Comparison of ENCODE assay signal across 20 mouse cellular contexts in the genomic region with DNA sequence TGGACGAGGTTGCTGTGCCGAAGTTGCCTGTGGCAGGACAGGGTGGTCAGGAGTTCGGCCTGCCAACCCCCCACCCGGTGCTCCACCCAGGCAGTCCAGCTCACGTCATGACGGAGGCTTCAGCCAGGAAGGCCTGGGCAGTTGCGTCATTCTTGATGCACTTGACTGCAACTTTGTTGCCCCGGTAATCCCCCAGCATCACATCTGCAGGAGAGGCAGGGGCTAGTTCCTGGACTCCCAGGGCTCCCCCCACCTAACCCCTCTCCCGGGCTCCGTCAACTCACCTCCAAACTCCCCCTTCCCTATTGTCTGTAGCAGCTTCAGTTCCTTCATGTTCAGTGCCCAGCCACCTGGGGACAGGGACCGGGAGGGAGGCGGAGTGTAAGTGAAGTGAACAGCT. TPM values are rescaled to one million over a fixed set of nuclear protein-coding genes. Genes with fewer than 3 reads are reported as not detected.
A peak's percentile ranks its signal among the peaks of the same experiment; 100 is the strongest.
DNase-seq lines count a peak whose midpoint lies in the region; ATAC-seq and TF ChIP-seq lines count a peak whose summit lies in the region.
"Had no signal": no experiment of that assay in that cellular context is flagged by ENCODE, and none has a peak within 500 bp of the region (broad histone marks: within the 10 kb centered on the region; RNA-seq: fewer than 3 reads in every experiment).

No protein-coding gene starts in this region.

- TF ChIP-seq CTCF in lung, embryonic 14.5 days (IDR thresholded peaks at IDR 0.05; ENCODE audit: low read depth), result no peak

- H3K4me2 ChIP-seq in hindbrain, embryonic 12.5 days (replicated peaks), result no peak overlapping the region
- no peak overlapping the region for H3K4me2 ChIP-seq in hindbrain, embryonic 16.5 days (ENCODE audit: low read length)
- no peak overlapping the region for H3K4me2 ChIP-seq in lung, embryonic 14.5 days
- no peak overlapping the region for H3K4me2 ChIP-seq in midbrain, embryonic 16.5 days (ENCODE audit: low read length)
- no peak overlapping the region for H3K4me2 ChIP-seq in midbrain, embryonic 11.5 days
- H3K4me2 ChIP-seq: hindbrain, embryonic 14.5 days; neural tube, embryonic 13.5 days had no signal

- H3K9ac ChIP-seq in hindbrain, embryonic 12.5 days, result peak overlapping the region; percentile 13; the same call in 1 of the 2 replicates
- no peak overlapping the region; the same call in 1 of the 2 replicates for H3K9ac ChIP-seq in hindbrain, embryonic 16.5 days (ENCODE audit: low read depth, low read length)
- H3K9ac ChIP-seq in lung, embryonic 14.5 days, result no peak overlapping the region
- H3K9ac ChIP-seq in midbrain, embryonic 16.5 days (ENCODE audit: low read depth, low read length), result no peak overlapping the region
- H3K9ac ChIP-seq in midbrain, embryonic 11.5 days (ENCODE audit: low read length), result no peak overlapping the region
- H3K9ac ChIP-seq: hindbrain, embryonic 14.5 days; liver, embryonic 14.5 days; neural tube, embryonic 13.5 days had no signal

- 91% methylated on average over 12 of the region's 12 CpGs for WGBS in hindbrain, embryonic 12.5 days
- WGBS in hindbrain, embryonic 16.5 days, result 92% methylated on average over 12 of the region's 12 CpGs
- WGBS in lung, embryonic 14.5 days, result 86% methylated on average over 12 of the region's 12 CpGs
- 93% methylated on average over 12 of the region's 12 CpGs for WGBS in midbrain, embryonic 16.5 days
- 92% methylated on average over 12 of the region's 12 CpGs for WGBS in midbrain, embryonic 11.5 days

- ATAC-seq in hindbrain, embryonic 12.5 days (ENCODE audit: low FRiP score), result peak; percentile 7; the same call in 1 of the 2 replicates
- no peak for ATAC-seq in hindbrain, embryonic 16.5 days
- peak; percentile 9; the same call in 1 of the 2 replicates for ATAC-seq in lung, embryonic 14.5 days (ENCODE audit: insufficient read depth)
- peak; percentile 1; the same call in 1 of the 2 replicates for ATAC-seq in midbrain, embryonic 16.5 days
- ATAC-seq in midbrain, embryonic 11.5 days (ENCODE audit: low FRiP score), result no peak

- H3K4me3 ChIP-seq in hindbrain, embryonic 12.5 days, result no peak overlapping the region
- no peak overlapping the region for H3K4me3 ChIP-seq in hindbrain, embryonic 16.5 days (ENCODE audit: low read length)
- no peak overlapping the region for H3K4me3 ChIP-seq in lung, embryonic 14.5 days (ENCODE audit: low read depth, low read length)
- no peak overlapping the region for H3K4me3 ChIP-seq in midbrain, embryonic 16.5 days (ENCODE audit: low read depth, low read length)
- no peak overlapping the region for H3K4me3 ChIP-seq in midbrain, embryonic 11.5 days (ENCODE audit: low read depth, low read length)
- H3K4me3 ChIP-seq: heart, embryonic 10.5 days; megakaryocyte, embryonic 14.5 days; neural tube, embryonic 13.5 days had no signal

- no peaks in the 10 kb centered on the region for H3K9me3 ChIP-seq in hindbrain, embryonic 12.5 days (replicated peaks)
- H3K9me3 ChIP-seq in hindbrain, embryonic 16.5 days (ENCODE audit: control insufficient read depth, low read length), result no peaks in the 10 kb centered on the region
- no peaks in the 10 kb centered on the region for H3K9me3 ChIP-seq in lung, embryonic 14.5 days (ENCODE audit: low read depth, low read length)
- H3K9me3 ChIP-seq in midbrain, embryonic 16.5 days (replicated peaks; ENCODE audit: control insufficient read depth, low read length, poor library complexity, severe bottlenecking), result no peaks in the 10 kb centered on the region
- no peaks in the 10 kb centered on the region for H3K9me3 ChIP-seq in midbrain, embryonic 11.5 days (ENCODE audit: control insufficient read depth, low read length)
- H3K9me3 ChIP-seq: heart, embryonic 10.5 days; neural tube, embryonic 13.5 days had no signal

- H3K27me3 ChIP-seq in hindbrain, embryonic 12.5 days, result no peaks in the 10 kb centered on the region
- no peaks in the 10 kb centered on the region for H3K27me3 ChIP-seq in hindbrain, embryonic 16.5 days (replicated peaks; ENCODE audit: control insufficient read depth, insufficient read depth, low read length)
- no peaks in the 10 kb centered on the region for H3K27me3 ChIP-seq in lung, embryonic 14.5 days (ENCODE audit: insufficient read depth, low read length)
- no peaks in the 10 kb centered on the region for H3K27me3 ChIP-seq in midbrain, embryonic 16.5 days (ENCODE audit: control insufficient read depth, insufficient read depth, low read depth, low read length)
- H3K27me3 ChIP-seq in midbrain, embryonic 11.5 days (ENCODE audit: control insufficient read depth, insufficient read depth, low read length), result no peaks in the 10 kb centered on the region
- H3K27me3 ChIP-seq: megakaryocyte, embryonic 14.5 days; neural tube, embryonic 13.5 days had no signal

- H3K36me3 ChIP-seq in hindbrain, embryonic 12.5 days, result peaks cover 77% of the 10 kb centered on the region
- H3K36me3 ChIP-seq in hindbrain, embryonic 16.5 days (ENCODE audit: control insufficient read depth, insufficient read depth, low read length), result peaks cover 49% of the 10 kb centered on the region
- peaks cover 84% of the 10 kb centered on the region for H3K36me3 ChIP-seq in lung, embryonic 14.5 days (ENCODE audit: insufficient read depth)
- H3K36me3 ChIP-seq in midbrain, embryonic 16.5 days (ENCODE audit: control insufficient read depth, insufficient read depth, low read length), result peaks cover 48% of the 10 kb centered on the region
- peaks cover 33% of the 10 kb centered on the region for H3K36me3 ChIP-seq in midbrain, embryonic 11.5 days (ENCODE audit: control insufficient read depth, insufficient read depth, low read length)

- 0 out of 2 replicates have a peak, but pooled peaks cover 6% of the 10 kb centered on the region for H3K4me1 ChIP-seq in hindbrain, embryonic 12.5 days
- H3K4me1 ChIP-seq in hindbrain, embryonic 16.5 days (ENCODE audit: control insufficient read depth, insufficient read depth, low read depth, low read length), result 0 out of 2 replicates have a peak, but pooled peaks cover under 1% of the 10 kb centered on the region
- no peaks in the 10 kb centered on the region for H3K4me1 ChIP-seq in lung, embryonic 14.5 days (ENCODE audit: insufficient read depth)
- 0 out of 2 replicates have a peak, but pooled peaks cover 4% of the 10 kb centered on the region for H3K4me1 ChIP-seq in midbrain, embryonic 16.5 days (ENCODE audit: control insufficient read depth, insufficient read depth, low read length)
- no peaks in the 10 kb centered on the region; the same call in 1 of the 2 replicates for H3K4me1 ChIP-seq in midbrain, embryonic 11.5 days (ENCODE audit: control insufficient read depth, insufficient read depth, low read length)

- DNase-seq in cerebellum, adult 9-11 months, result peak; percentile 36
- DNase-seq in cerebellum, adult 8-10 months, result no peak
- DNase-seq in lung, embryonic 14.5 days, result no peak
- DNase-seq in lung, postnatal 10 days, result no peak
- no peak for DNase-seq in midbrain, embryonic 11.5 days (ENCODE audit: low spot score, missing footprints)

- no peak overlapping the region for H3K27ac ChIP-seq in hindbrain, embryonic 12.5 days
- H3K27ac ChIP-seq in hindbrain, embryonic 16.5 days (ENCODE audit: low read depth, low read length), result no peak overlapping the region
- no peak overlapping the region for H3K27ac ChIP-seq in lung, embryonic 14.5 days (ENCODE audit: low read depth)
- H3K27ac ChIP-seq in midbrain, embryonic 16.5 days (ENCODE audit: low read length), result no peak overlapping the region
- H3K27ac ChIP-seq in midbrain, embryonic 11.5 days (ENCODE audit: low read depth, low read length), result no peak overlapping the region
- H3K27ac ChIP-seq: heart, embryonic 10.5 days; liver, embryonic 14.5 days had no signal

RNA-seq across cellular contexts. Expression of a gene that starts 8.1 kb away (rescaled TPM):
- not detected in 2 replicates for polyA plus RNA-seq in hindbrain, embryonic 12.5 days (2016; fragmentation: Nextera tagmentation; extraction: Ambion mirVana)
- polyA plus RNA-seq in hindbrain, embryonic 16.5 days (2015; fragmentation: Nextera tagmentation; extraction: Ambion mirVana), result not detected in 2 replicates
- not detected in 2 replicates for polyA plus RNA-seq in lung, embryonic 14.5 days (2014; fragmentation: Nextera tagmentation; extraction: Ambion mirVana)
- polyA plus RNA-seq in midbrain, embryonic 16.5 days (2015; fragmentation: Nextera tagmentation; extraction: Ambion mirVana), result not detected in 2 replicates
- 0.08 TPM in 1 of 2 replicates, not detected in the other for polyA plus RNA-seq in midbrain, embryonic 11.5 days (2014; fragmentation: Nextera tagmentation; extraction: Ambion mirVana)
- polyA plus RNA-seq: forebrain, embryonic 11.5 days; gonadal fat pad, adult 2 months; heart, embryonic 10.5 days; hindbrain, embryonic 14.5 days; intestine, embryonic 14.5 days; limb, embryonic 14.5 days; liver, embryonic 14.5 days; neural tube, embryonic 13.5 days; stomach, embryonic 14.5 days had no signal

RNA-seq across cellular contexts. Expression of a gene that starts 22.6 kb away (rescaled TPM):
- 0.08 and 0.27 TPM in 2 replicates for polyA plus RNA-seq in hindbrain, embryonic 12.5 days (2016; fragmentation: Nextera tagmentation; extraction: Ambion mirVana)
- polyA plus RNA-seq in hindbrain, embryonic 16.5 days (2015; fragmentation: Nextera tagmentation; extraction: Ambion mirVana), result 0.18 and 0.49 TPM in 2 replicates
- polyA plus RNA-seq in lung, embryonic 14.5 days (2014; fragmentation: Nextera tagmentation; extraction: Ambion mirVana), result not detected in 2 replicates
- 0.46 and 1.3 TPM in 2 replicates for polyA plus RNA-seq in midbrain, embryonic 16.5 days (2015; fragmentation: Nextera tagmentation; extraction: Ambion mirVana)
- polyA plus RNA-seq in midbrain, embryonic 11.5 days (2014; fragmentation: Nextera tagmentation; extraction: Ambion mirVana), result 3.0 and 3.1 TPM in 2 replicates
- polyA plus RNA-seq: forebrain, embryonic 11.5 days; gonadal fat pad, adult 2 months; hindbrain, embryonic 14.5 days; intestine, embryonic 14.5 days; large intestine, adult 2 months; limb, embryonic 14.5 days; liver, embryonic 14.5 days; neural tube, embryonic 13.5 days; stomach, embryonic 14.5 days had no signal

RNA-seq across cellular contexts. Expression of a gene that starts 24.7 kb away (rescaled TPM):
- polyA plus RNA-seq in hindbrain, embryonic 12.5 days (2016; fragmentation: Nextera tagmentation; extraction: Ambion mirVana), result 38.3 and 41.6 TPM in 2 replicates
- polyA plus RNA-seq in hindbrain, embryonic 16.5 days (2015; fragmentation: Nextera tagmentation; extraction: Ambion mirVana), result 49.0 and 58.4 TPM in 2 replicates
- 23.6 and 28.7 TPM in 2 replicates for polyA plus RNA-seq in lung, embryonic 14.5 days (2014; fragmentation: Nextera tagmentation; extraction: Ambion mirVana)
- 38.2 and 39.2 TPM in 2 replicates for polyA plus RNA-seq in midbrain, embryonic 16.5 days (2015; fragmentation: Nextera tagmentation; extraction: Ambion mirVana)
- polyA plus RNA-seq in midbrain, embryonic 11.5 days (2014; fragmentation: Nextera tagmentation; extraction: Ambion mirVana), result 29.2 and 32.3 TPM in 2 replicates

RNA-seq across cellular contexts. Expression of a gene that starts 39.5 kb away (rescaled TPM):
- polyA plus RNA-seq in hindbrain, embryonic 12.5 days (2016; fragmentation: Nextera tagmentation; extraction: Ambion mirVana), result 20.0 and 20.1 TPM in 2 replicates
- 32.0 and 33.9 TPM in 2 replicates for polyA plus RNA-seq in hindbrain, embryonic 16.5 days (2015; fragmentation: Nextera tagmentation; extraction: Ambion mirVana)
- 8.0 and 10.6 TPM in 2 replicates for polyA plus RNA-seq in lung, embryonic 14.5 days (2014; fragmentation: Nextera tagmentation; extraction: Ambion mirVana)
- 29.5 and 38.3 TPM in 2 replicates for polyA plus RNA-seq in midbrain, embryonic 16.5 days (2015; fragmentation: Nextera tagmentation; extraction: Ambion mirVana)
- polyA plus RNA-seq in midbrain, embryonic 11.5 days (2014; fragmentation: Nextera tagmentation; extraction: Ambion mirVana), result 7.3 and 8.1 TPM in 2 replicates

RNA-seq across cellular contexts. Expression of a gene that starts 54.8 kb away (rescaled TPM):
- polyA plus RNA-seq in hindbrain, embryonic 12.5 days (2016; fragmentation: Nextera tagmentation; extraction: Ambion mirVana), result not detected in 2 replicates
- not detected in 2 replicates for polyA plus RNA-seq in hindbrain, embryonic 16.5 days (2015; fragmentation: Nextera tagmentation; extraction: Ambion mirVana)
- polyA plus RNA-seq in lung, embryonic 14.5 days (2014; fragmentation: Nextera tagmentation; extraction: Ambion mirVana), result not detected in 2 replicates
- not detected in 2 replicates for polyA plus RNA-seq in midbrain, embryonic 16.5 days (2015; fragmentation: Nextera tagmentation; extraction: Ambion mirVana)
- polyA plus RNA-seq in midbrain, embryonic 11.5 days (2014; fragmentation: Nextera tagmentation; extraction: Ambion mirVana), result not detected in 2 replicates
- polyA plus RNA-seq: brain, embryonic 14.5 days; forebrain, embryonic 11.5 days; heart, embryonic 10.5 days; hindbrain, embryonic 14.5 days; intestine, embryonic 14.5 days; large intestine, adult 2 months; limb, embryonic 14.5 days; neural tube, embryonic 13.5 days; stomach, embryonic 14.5 days had no signal

Comparison
In these comparisons a context has a peak if more than half of its experiments do, and no peak if none do; other contexts are left out.
1. ATAC-seq: peak in hindbrain, embryonic 12.5 days (single experiment), lung, embryonic 14.5 days (single experiment) and midbrain, embryonic 16.5 days (single experiment); none in hindbrain, embryonic 16.5 days (single experiment) and midbrain, embryonic 11.5 days (single experiment).